Mouse (Mus musculus): ENCODE data around the gene Olfr145. TPM values are rescaled to one million over a fixed set of nuclear protein-coding genes. Genes with fewer than 3 reads are reported as not detected.

Gene Olfr145
- total RNA-seq (2015) (not detected in 2 replicates), total RNA-seq (2017) (not detected in 2 replicates)

DNA sequence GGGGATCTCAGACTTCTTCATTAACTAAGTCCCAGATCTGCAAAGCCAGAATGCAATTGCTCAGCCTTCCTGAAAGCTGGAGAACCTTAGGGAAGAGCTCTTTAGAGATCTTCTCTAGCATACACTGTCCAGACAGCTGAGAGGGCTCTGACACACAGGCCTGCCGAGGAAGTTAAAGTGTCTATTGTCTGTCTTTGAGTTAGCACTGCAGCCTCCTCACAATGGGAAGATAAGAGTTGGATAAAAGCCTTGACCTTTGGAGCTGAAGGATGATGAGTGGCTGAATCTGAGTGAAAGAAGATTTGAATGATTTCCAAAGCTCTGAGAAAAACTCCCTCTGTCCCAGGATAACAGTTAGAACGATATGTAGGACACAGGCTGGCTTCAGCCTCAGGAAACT is at the start of gene Olfr145:
Gene Olfr145 (plus strand): TSS at position 64 of the 400 bp plus-strand sequence.
- no peak for ATAC-seq (ENCODE audit: poor library complexity, severe bottlenecking)

- no peak for ATAC-seq (ENCODE audit: poor library complexity, severe bottlenecking)
These were observed 47.3 kb upstream of the Olfr145 start for GRCm38 (mm10) chr9:37849267-37849666.

DNA sequence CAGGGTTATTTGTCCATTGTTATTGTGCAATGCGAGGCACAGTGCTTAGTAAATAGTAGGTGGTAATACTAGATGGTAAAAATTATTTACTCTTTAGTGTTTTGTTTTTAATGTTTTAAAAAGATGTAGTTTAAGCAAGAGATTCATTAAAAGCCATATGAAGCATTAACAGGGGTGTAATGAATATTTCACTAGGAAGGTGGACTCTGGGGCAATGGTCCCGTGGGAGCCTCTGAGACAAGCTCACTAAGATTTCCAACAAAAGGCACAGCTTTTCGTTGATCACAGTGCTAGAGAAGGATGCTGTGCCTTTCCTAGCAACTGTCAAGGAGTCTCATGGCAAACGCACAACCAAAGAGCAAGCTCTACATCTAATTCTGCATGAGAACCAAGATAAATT is 42.6 kb upstream of the Olfr145 start, which contains the start of gene Olfr877:
Gene Olfr877 (plus strand): TSS at position 301 of the 400 bp plus-strand sequence.
- ATAC-seq (ENCODE audit: poor library complexity, severe bottlenecking), result no peak

DNA sequence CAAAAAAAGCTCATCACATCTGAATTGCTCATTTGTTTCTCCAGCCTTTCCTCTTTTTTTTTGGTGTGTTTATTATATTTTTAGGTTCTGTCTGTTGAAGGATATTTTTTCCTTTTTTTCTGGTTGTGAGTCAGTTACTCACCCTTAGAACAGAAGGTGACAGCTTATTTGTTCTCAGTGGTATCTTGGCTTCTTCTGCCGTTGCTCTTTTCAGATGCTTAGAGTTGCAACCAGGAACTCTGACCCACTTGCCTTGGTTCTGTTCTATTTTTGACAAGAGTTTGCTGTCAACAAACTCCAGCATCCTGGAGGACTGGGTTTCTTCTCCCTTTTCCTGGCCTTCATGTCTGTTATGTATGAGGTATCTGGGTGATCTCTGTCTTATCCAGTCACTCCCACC is 33.2 kb upstream of the Olfr145 start:
- ATAC-seq (ENCODE audit: poor library complexity, severe bottlenecking), result no peak

DNA sequence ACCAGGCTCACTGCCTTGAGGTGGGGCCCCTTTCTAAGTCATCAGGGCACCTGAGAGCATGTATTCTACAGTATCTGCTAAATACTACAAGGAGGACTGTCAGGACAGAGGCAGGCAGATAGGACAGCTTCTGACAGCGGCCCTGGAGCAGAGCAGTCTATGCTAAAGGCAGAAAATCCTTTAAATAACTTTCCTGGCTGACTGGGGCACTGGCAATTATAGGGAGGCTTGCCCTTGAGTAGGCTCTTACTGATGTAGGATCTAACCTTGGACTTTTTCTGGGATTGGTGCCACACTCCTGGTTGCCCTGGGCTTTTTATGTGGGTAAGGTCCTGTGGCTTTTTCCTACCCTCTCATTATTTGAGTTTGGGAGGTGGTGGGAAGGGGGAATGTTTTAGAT is 26.3 kb upstream of the Olfr145 start:
- ATAC-seq (ENCODE audit: poor library complexity, severe bottlenecking), result no peak

DNA sequence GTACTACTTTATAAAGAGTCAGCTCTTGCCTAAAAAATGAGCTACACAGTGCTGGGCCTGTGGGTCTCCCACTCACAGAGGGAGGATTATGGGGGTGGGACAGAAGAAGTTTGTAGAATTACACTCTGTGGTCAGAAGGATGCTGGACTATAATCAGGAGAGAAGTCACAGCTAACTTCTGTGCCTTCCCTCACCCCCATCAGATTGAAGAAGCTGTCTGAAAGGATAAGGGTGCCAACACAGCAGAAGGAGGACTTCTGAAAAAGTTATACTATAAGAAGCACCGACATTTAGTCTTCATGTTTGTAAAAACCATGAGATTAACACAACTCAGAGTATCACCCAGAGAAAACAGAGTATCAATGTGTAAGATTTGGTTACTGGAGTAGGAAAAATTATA is 25.4 kb upstream of the Olfr145 start:
- ATAC-seq (ENCODE audit: poor library complexity, severe bottlenecking), result no peak

DNA sequence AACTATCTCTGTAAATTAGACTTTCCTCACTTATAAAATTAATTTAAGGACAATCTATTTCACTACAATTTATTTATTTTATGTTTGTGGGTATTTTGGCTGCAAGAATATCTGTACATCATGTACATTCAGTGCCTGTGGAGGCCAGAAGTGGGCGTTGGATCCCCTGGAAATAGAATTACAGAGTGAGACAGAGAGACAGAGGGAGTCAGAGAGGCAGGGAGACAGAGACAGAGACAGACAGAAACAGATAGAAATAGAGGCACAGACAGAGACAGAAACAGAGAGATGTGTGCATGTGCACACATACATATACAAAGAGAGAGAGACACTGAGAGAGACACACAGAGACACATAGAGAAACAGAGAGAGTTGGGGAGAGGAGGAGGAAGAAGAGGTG is 25.0 kb upstream of the Olfr145 start:
- ATAC-seq (ENCODE audit: poor library complexity, severe bottlenecking), result no peak

GRCm38 (mm10) chr9:37890960-37891359 is 5.6 kb upstream of the Olfr145 start:
- ATAC-seq (ENCODE audit: poor library complexity, severe bottlenecking), result no peak

DNA sequence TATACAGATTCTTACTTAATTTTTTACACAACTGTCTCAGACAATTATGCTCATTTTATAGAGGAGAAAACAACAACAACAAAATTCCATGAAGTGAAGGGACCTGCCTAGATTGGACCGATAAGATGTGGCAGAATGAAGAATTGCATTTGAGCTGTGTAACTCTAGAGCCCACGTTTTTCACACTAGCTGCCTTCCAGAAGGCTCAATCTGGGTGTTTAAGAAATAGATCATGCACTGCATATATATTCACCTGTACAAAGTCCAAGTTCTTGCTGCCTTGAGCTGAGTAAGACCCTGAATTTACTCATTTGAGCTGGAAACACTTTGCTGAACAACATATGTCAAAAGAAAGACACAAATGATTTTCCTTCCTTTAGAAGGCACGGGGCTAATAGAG is 9.0 kb downstream of the Olfr145 start:
- no peak for ATAC-seq (ENCODE audit: poor library complexity, severe bottlenecking)

DNA sequence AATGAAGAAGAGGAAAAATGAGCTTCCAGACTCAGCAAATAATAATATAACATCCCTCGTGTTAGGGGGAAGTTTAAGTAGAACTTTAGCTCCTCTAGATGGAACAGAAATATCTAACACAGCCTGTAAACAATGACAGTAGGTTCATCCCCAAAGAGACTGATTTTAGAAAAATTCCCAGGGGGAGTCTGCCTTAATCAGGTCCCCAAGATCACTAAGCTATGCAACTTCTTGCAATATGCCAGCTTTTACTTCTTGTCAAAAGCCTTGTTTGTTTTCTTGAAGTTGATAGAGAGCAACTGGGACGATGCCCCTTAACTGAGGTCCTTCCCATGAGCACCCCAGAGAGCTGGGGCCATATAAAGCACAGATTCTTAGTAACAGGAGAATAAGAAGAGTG is 21.0 kb downstream of the Olfr145 start, which contains the start of gene Olfr878:
Gene Olfr878 (plus strand): TSS at position 301 of the 400 bp plus-strand sequence.
- no peak for ATAC-seq (ENCODE audit: poor library complexity, severe bottlenecking)

DNA sequence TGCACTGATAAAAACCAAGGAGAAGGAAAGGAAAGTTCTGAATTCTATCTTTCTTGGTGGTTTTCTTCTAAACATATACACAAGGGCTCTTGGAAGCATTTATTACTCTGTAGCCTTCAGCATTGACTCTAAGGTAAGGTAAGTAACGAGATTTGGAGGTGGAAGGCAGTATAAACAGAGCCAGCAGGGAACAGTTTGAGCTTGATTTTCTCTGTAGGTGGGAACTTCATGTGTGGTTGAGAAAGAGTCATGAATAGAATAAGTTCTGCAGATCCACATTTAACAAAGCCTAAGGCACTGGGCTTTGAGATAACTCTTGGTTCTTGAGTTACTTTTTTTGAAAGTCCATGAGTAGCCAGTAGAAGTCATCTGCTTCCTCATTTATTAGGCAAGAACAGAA is 21.5 kb downstream of the Olfr145 start:
- no peak for ATAC-seq (ENCODE audit: poor library complexity, severe bottlenecking)

DNA sequence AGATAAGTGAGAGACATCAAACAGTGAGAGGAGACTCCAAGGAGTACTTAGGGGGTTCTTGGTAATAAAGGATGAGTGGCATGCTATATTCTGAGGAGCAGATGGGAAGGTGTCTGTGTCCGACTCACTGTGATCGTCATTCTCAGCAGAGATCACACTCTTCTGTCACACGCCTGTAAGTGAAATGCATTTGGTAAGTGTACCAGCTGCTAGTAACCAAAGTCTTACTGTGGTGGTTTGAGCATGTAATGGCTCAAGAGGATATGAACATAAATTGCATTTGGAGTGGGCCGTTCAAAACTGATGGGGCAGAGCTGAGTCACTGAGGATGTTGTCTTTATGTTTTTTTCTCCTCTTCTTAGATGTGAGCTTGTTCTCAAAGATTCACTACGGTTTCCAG is 27.7 kb downstream of the Olfr145 start:
- no peak for ATAC-seq (ENCODE audit: poor library complexity, severe bottlenecking)

GRCm38 (mm10) chr9:37925445-37925844 is 28.9 kb downstream of the Olfr145 start:
- no peak for ATAC-seq (ENCODE audit: poor library complexity, severe bottlenecking)

DNA sequence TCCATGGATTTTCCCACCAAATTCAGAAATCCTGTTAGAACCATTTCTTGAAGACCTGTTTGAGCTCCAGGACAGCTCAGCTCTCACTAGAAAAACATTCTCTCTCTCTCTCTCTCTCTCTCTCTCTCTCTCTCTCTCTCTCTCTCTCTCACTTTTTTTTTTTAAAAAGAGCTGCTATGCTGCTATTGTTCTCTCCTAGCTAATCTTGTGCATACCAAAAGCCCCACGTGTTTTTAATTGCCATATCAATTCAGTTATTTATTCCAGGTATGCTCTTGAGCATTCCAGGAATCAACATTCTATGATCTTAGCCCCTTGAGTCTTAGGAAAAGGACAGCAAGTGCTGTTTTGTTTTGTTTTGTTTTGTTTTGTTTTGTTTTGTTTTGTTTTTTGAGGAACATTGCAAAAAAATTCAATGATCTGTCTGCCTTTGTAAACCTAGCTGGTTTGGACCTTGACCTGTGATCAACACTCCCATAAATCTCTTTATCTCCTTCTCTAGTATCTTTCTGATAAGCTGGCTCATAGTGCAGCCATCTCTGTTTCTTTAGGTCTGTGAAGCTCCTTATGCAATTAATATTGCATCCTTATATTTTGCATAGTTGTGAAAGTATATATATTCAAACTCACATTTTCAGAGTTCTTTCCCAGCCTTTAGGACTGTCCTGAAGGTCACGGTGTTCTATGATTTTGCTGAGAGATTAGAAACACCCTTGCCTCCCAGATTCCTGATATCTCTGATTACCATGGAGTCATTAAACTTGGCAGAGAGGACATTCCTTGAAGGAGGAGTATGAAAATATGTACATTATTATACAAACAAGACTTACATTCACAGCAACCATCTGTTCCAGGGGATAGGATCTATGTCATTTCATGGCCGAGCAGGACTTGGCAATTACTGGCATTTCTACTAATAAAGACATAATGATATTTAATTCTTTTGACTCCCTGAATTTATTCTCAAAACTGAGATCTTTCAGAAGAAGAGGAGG is 29.8 kb downstream of the Olfr145 start:
- no peak for ATAC-seq (ENCODE audit: poor library complexity, severe bottlenecking)

DNA sequence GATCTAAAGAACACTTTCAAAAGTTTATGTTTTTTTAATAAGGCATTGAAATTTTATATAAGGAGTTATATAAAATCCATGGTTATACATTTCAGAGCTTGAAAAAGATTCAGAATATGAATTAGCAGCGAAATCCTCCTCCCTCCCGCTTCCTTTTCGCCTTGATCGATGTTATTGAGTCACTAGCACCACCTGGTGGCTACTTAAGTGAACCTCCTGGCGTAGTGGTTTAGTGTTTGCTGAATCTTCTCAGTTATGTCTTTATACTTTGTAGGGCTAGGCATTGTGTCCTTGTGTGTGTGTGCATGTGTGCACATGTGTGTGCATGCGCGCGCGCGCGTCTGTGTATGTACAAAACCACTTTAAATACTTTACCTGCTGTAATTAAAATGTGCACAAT is 36.0 kb downstream of the Olfr145 start:
- peak; percentile 77 for ATAC-seq (ENCODE audit: poor library complexity, severe bottlenecking)

- no peak for ATAC-seq (ENCODE audit: poor library complexity, severe bottlenecking)
These were observed 37.6 kb downstream of the Olfr145 start for GRCm38 (mm10) chr9:37934146-37934545.

DNA sequence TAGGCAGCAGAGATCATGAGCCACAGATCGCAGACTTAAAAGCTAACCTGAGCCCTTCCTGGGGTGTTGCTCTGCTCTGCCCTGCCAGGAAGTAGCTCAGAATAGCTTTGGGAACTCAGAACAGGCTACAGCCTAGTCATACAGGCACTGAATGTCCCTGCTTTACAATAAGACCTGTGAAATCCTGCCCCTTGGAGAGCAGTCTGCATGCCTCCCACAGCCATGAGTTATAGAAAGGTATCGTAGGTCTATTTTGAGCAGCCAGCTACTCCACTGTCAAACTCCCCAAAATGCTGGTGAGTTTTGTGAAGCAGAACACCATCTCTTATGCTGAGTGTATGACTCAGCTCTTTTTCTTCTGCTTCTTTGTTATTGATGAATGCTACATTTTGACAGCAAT is 44.6 kb downstream of the Olfr145 start:
- ATAC-seq (ENCODE audit: poor library complexity, severe bottlenecking), result no peak

Other genes starting within 250 kb of the Olfr145 start
- 10.7 and 14.9 TPM in 2 replicates for gene Tbrg1, start 239.4 kb upstream of the Olfr145 start, total RNA-seq (2015)
- gene Tbrg1, start 239.4 kb upstream of the Olfr145 start, total RNA-seq (2017), result 12.8 and 18.6 TPM in 2 replicates
- gene Panx3, start 227.5 kb upstream of the Olfr145 start, total RNA-seq (2015), result not detected in 2 replicates
- not detected in 2 replicates for gene Panx3, start 227.5 kb upstream of the Olfr145 start, total RNA-seq (2017)
- gene Olfr160, start 180.5 kb upstream of the Olfr145 start, total RNA-seq (2015), result not detected in 2 replicates
- gene Olfr160, start 180.5 kb upstream of the Olfr145 start, total RNA-seq (2017), result not detected in 2 replicates
- not detected in 2 replicates for gene Olfr874, start 151.6 kb upstream of the Olfr145 start, total RNA-seq (2015)
- gene Olfr874, start 151.6 kb upstream of the Olfr145 start, total RNA-seq (2017), result not detected in 2 replicates
- gene Olfr875, start 124.9 kb upstream of the Olfr145 start, total RNA-seq (2015), result not detected in 2 replicates
- gene Olfr875, start 124.9 kb upstream of the Olfr145 start, total RNA-seq (2017), result not detected in 2 replicates
- gene Olfr876, start 93.7 kb upstream of the Olfr145 start, total RNA-seq (2015), result not detected in 2 replicates
- gene Olfr876, start 93.7 kb upstream of the Olfr145 start, total RNA-seq (2017), result not detected in 2 replicates
- not detected in 2 replicates for gene Olfr877, start 42.5 kb upstream of the Olfr145 start, total RNA-seq (2015)
- gene Olfr877, start 42.5 kb upstream of the Olfr145 start, total RNA-seq (2017), result not detected in 2 replicates
- gene Olfr878, start 21.1 kb downstream of the Olfr145 start, total RNA-seq (2015), result not detected in 2 replicates
- gene Olfr878, start 21.1 kb downstream of the Olfr145 start, total RNA-seq (2017), result not detected in 2 replicates
- not detected in 2 replicates for gene Olfr881, start 95.1 kb downstream of the Olfr145 start, total RNA-seq (2015)
- not detected in 2 replicates for gene Olfr881, start 95.1 kb downstream of the Olfr145 start, total RNA-seq (2017)
- not detected in 2 replicates for gene Olfr883, start 129.1 kb downstream of the Olfr145 start, total RNA-seq (2015)
- not detected in 2 replicates for gene Olfr883, start 129.1 kb downstream of the Olfr145 start, total RNA-seq (2017)
- gene Olfr884, start 149.8 kb downstream of the Olfr145 start, total RNA-seq (2015), result not detected in 2 replicates
- not detected in 2 replicates for gene Olfr884, start 149.8 kb downstream of the Olfr145 start, total RNA-seq (2017)
- not detected in 2 replicates for gene Olfr885, start 164.6 kb downstream of the Olfr145 start, total RNA-seq (2015)
- not detected in 2 replicates for gene Olfr885, start 164.6 kb downstream of the Olfr145 start, total RNA-seq (2017)
- gene Olfr887, start 187.3 kb downstream of the Olfr145 start, total RNA-seq (2015), result not detected in 2 replicates
- gene Olfr887, start 187.3 kb downstream of the Olfr145 start, total RNA-seq (2017), result not detected in 2 replicates
- gene Olfr888, start 211.4 kb downstream of the Olfr145 start, total RNA-seq (2015), result not detected in 2 replicates
- not detected in 2 replicates for gene Olfr888, start 211.4 kb downstream of the Olfr145 start, total RNA-seq (2017)
- not detected in 2 replicates for gene Olfr889, start 218.5 kb downstream of the Olfr145 start, total RNA-seq (2015)
- not detected in 2 replicates for gene Olfr889, start 218.5 kb downstream of the Olfr145 start, total RNA-seq (2017)
- gene Olfr890, start 245.8 kb downstream of the Olfr145 start, total RNA-seq (2015), result not detected in 2 replicates
- not detected in 2 replicates for gene Olfr890, start 245.8 kb downstream of the Olfr145 start, total RNA-seq (2017)

Data from megakaryocyte, adult 5-6 weeks (primary cell).